Mouse (Mus musculus) retina, postnatal 1 day (tissue): Measurements from ENCODE around the gene Prox1.
A peak's percentile ranks its signal among the peaks of the same experiment; 100 is the strongest.

Experiments used
- DNase-seq: peaks from one replicate; pipeline ENCODE4 v3.0.0-alpha.2; 2012

The Prox1 gene

GRCm38 (mm10) chr1:190142584-190142983 is 27.9 kb downstream of the Prox1 start:
- no peak for DNase-seq

- DNase-seq: peak; percentile 55
Measured at GRCm38 (mm10) chr1:190140519-190140918, 30.0 kb downstream of the Prox1 start.

GRCm38 (mm10) chr1:190139711-190140405 is 30.7 kb downstream of the Prox1 start:
- DNase-seq: peak; percentile 66

- peak; percentile 83 for DNase-seq
Measured at GRCm38 (mm10) chr1:190137943-190138342, 32.6 kb downstream of the Prox1 start.

GRCm38 (mm10) chr1:190132897-190133296 is 37.6 kb downstream of the Prox1 start:
- DNase-seq: no peak

GRCm38 (mm10) chr1:190130888-190131287 is 39.6 kb downstream of the Prox1 start:
- DNase-seq: no peak

GRCm38 (mm10) chr1:190129553-190129952 is 41.0 kb downstream of the Prox1 start:
- no peak for DNase-seq

GRCm38 (mm10) chr1:190128674-190129322 is 41.7 kb downstream of the Prox1 start:
- peak; percentile 60 for DNase-seq

- no peak for DNase-seq
Measured at GRCm38 (mm10) chr1:190127878-190128277, 42.6 kb downstream of the Prox1 start.

GRCm38 (mm10) chr1:190127163-190127795 is 43.2 kb downstream of the Prox1 start:
- no peak for DNase-seq

GRCm38 (mm10) chr1:190124961-190125739 is 45.4 kb downstream of the Prox1 start:
- DNase-seq: no peak

- DNase-seq: no peak
Measured at GRCm38 (mm10) chr1:190123404-190123803, 47.1 kb downstream of the Prox1 start.

- DNase-seq: no peak
Measured at GRCm38 (mm10) chr1:190115985-190116384, 54.5 kb downstream of the Prox1 start.

- no peak for DNase-seq
Measured at GRCm38 (mm10) chr1:190111741-190112140, 58.8 kb downstream of the Prox1 start.

GRCm38 (mm10) chr1:190107587-190107986 is 62.9 kb downstream of the Prox1 start:
- no peak for DNase-seq

- DNase-seq: no peak
Measured at GRCm38 (mm10) chr1:190106674-190107420, 63.7 kb downstream of the Prox1 start.

GRCm38 (mm10) chr1:190106060-190106459 is 64.5 kb downstream of the Prox1 start:
- DNase-seq: no peak

GRCm38 (mm10) chr1:190093326-190093725 is 77.2 kb downstream of the Prox1 start:
- DNase-seq: no peak

- no peak for DNase-seq
Measured at GRCm38 (mm10) chr1:190092076-190092475, 78.4 kb downstream of the Prox1 start.

- no peak for DNase-seq
Measured at GRCm38 (mm10) chr1:190088929-190089328, 81.6 kb downstream of the Prox1 start.

- DNase-seq: no peak
Measured at GRCm38 (mm10) chr1:190085703-190086102, 84.8 kb downstream of the Prox1 start.

GRCm38 (mm10) chr1:190079643-190080275 is 90.8 kb downstream of the Prox1 start:
- DNase-seq: no peak
